Mouse (Mus musculus) G1E (cell line): Measurements from ENCODE around the gene Macrod2.

Source experiments
- CTCF ChIP-seq: IDR thresholded peaks from 2 replicates; pipeline ENCODE4 v1.5.1; 2012; ENCODE audit warnings: low read depth, low read length, inconsistent platforms, mixed read lengths
- GATA2 ChIP-seq: IDR thresholded peaks from 2 replicates; pipeline ENCODE4 v1.6.1; 2012; ENCODE audit warnings: low read depth, low read length, inconsistent platforms, borderline replicate concordance

DNA sequence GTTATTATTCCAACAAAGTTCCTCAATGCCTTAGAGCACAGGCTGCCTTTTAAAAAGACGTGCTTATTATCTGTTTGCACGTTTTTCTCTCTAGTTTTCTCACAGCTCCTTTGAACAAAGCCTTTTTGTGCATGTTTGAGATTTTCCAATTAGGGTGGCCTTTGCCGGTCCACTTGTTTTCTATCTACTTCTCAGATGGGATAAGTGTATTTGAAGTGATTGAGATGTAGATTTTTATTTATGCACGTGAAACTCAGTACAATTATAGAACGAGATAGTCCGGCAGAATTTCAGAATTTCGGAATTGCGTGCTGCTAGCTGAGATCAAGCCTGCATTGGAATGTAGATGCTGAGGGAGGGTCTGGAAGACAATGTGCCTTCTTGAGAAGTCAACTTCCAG, 138.5 kb downstream of the Macrod2 start:
- no peak for TF ChIP-seq GATA2
- TF ChIP-seq CTCF = no peak
